Mouse (Mus musculus) midbrain, embryonic 11.5 days (tissue): ENCODE data around the gene Spata1. TPM values are rescaled to one million over a fixed set of nuclear protein-coding genes. Genes with fewer than 3 reads are reported as not detected.
A peak's percentile ranks its signal among the peaks of the same experiment; 100 is the strongest.
"Not testable (repeated sequence)": the region's sequence is repeated elsewhere in the genome, so short reads cannot be mapped to it uniquely, and the experiment has no call there.

ENCODE experiments used
- ATAC-seq: fragments of 200-750 bp; cut with Nextera tagmentation; 2 replicates; pipeline ENCODE4 v1.8.0; 2017; ENCODE audit warnings: moderate TSS enrichment, moderate library complexity; ENCODE audit not compliant: low FRiP score
- DNase-seq: peaks from one replicate; pipeline ENCODE4 v3.0.0; 2015; ENCODE audit warnings: low spot score; ENCODE audit errors: missing footprints
- H3K27ac ChIP-seq: fragments of 300-500 bp; sonication (generic); 2 replicates; pipeline ENCODE4 v1.5.1; 2014; ENCODE audit warnings: low read depth, low read length
- H3K27me3 ChIP-seq: fragments of 300-500 bp; sonication (generic); 2 replicates; pipeline ENCODE4 v1.6.1; 2014; ENCODE audit warnings: mild to moderate bottlenecking, low read length, moderate library complexity, mixed read lengths; ENCODE audit not compliant: control insufficient read depth, insufficient read depth
- H3K36me3 ChIP-seq: fragments of 300-500 bp; sonication (generic); 2 replicates; pipeline ENCODE4 v1.6.1; 2014; ENCODE audit warnings: mild to moderate bottlenecking, low read length, moderate library complexity, mixed read lengths; ENCODE audit not compliant: control insufficient read depth, insufficient read depth
- H3K4me1 ChIP-seq: fragments of 300-500 bp; sonication (generic); 2 replicates; pipeline ENCODE4 v1.6.1; 2014; ENCODE audit warnings: low read length; ENCODE audit not compliant: control insufficient read depth, insufficient read depth
- H3K4me2 ChIP-seq: fragments of 300-500 bp; sonication (generic); 2 replicates; pipeline ENCODE4 v1.6.1; 2014; ENCODE audit warnings: mild to moderate bottlenecking, moderate library complexity
- H3K4me3 ChIP-seq: fragments of 300-500 bp; sonication (generic); 2 replicates; pipeline ENCODE4 v1.5.1; 2014; ENCODE audit warnings: low read depth, low read length
- H3K9ac ChIP-seq: fragments of 300-500 bp; sonication (generic); 2 replicates; pipeline ENCODE4 v1.6.1; 2014; ENCODE audit warnings: low read length
- H3K9me3 ChIP-seq: fragments of 300-500 bp; sonication (generic); 2 replicates; pipeline ENCODE4 v1.6.1; 2016; ENCODE audit warnings: low read length; ENCODE audit not compliant: control insufficient read depth
- WGBS: fragments of 180-500 bp; shearing (Covaris S2); extraction: QIAGEN DNeasy Blood & Tissue Kit; methylation state at CpG from one replicate; pipeline ENCODE4 v1.1.7; 2014; 5-methylcytosine and 5-hydroxymethylcytosine counted together
- polyA plus RNA-seq: library from polyadenylated mRNA; unstranded; fragments of >200 nt; fragmentation: Nextera tagmentation; extraction: Ambion mirVana; gene quantifications from 2 replicates; pipeline ENCODE4 v1.2.1, GENCODE M21; 2014

Gene Spata1
- polyA plus RNA-seq, 1 experiment from 2014 or later = 3.4 TPM

GRCm38 (mm10) chr3:146434686-146435085 lies 64.9 kb downstream of the Spata1 start:
- peaks cover 13% of the 10 kb centered on the region for H3K36me3 ChIP-seq
- WGBS = 91% methylated on average over 8 of the region's 8 CpGs

GRCm38 (mm10) chr3:146433681-146434350 lies 65.7 kb downstream of the Spata1 start:
- no peak for ATAC-seq
- no peaks in the 10 kb centered on the region for H3K27me3 ChIP-seq
- H3K36me3 ChIP-seq = peaks cover 16% of the 10 kb centered on the region

More at GRCm38 (mm10) chr3:146434686-146435085, 64.9 kb downstream of the Spata1 start:
- no peaks in the 10 kb centered on the region for H3K9me3 ChIP-seq
- no peaks in the 10 kb centered on the region for H3K4me1 ChIP-seq
- no peak overlapping the region for H3K27ac ChIP-seq
- no peaks in the 10 kb centered on the region for H3K27me3 ChIP-seq
- no peak for ATAC-seq
- no peak for DNase-seq
- H3K4me3 ChIP-seq = no peak overlapping the region
- H3K4me2 ChIP-seq = no peak overlapping the region
- no peak overlapping the region for H3K9ac ChIP-seq

GRCm38 (mm10) chr3:146433063-146433462 lies 66.5 kb downstream of the Spata1 start:
- H3K4me1 ChIP-seq, ATAC-seq, H3K9ac ChIP-seq, H3K27me3 ChIP-seq, DNase-seq, H3K4me3 ChIP-seq, H3K4me2 ChIP-seq, H3K9me3 ChIP-seq, H3K27ac ChIP-seq: not testable (repeated sequence)
- H3K36me3 ChIP-seq = peaks cover 16% of the 10 kb centered on the region
- 93% methylated on average over 10 of the region's 11 CpGs for WGBS

More at GRCm38 (mm10) chr3:146433681-146434350, 65.7 kb downstream of the Spata1 start:
- Histone ChIP-seq H3K9me3 (no peaks in the 10 kb centered on the region), H3K27ac (no peak overlapping the region), H3K4me2 (no peak overlapping the region), H3K4me1 (no peaks in the 10 kb centered on the region), H3K9ac (no peak overlapping the region), H3K4me3 (no peak overlapping the region)
- DNase-seq = no peak
- 92% methylated on average over 14 of the region's 14 CpGs for WGBS

DNA sequence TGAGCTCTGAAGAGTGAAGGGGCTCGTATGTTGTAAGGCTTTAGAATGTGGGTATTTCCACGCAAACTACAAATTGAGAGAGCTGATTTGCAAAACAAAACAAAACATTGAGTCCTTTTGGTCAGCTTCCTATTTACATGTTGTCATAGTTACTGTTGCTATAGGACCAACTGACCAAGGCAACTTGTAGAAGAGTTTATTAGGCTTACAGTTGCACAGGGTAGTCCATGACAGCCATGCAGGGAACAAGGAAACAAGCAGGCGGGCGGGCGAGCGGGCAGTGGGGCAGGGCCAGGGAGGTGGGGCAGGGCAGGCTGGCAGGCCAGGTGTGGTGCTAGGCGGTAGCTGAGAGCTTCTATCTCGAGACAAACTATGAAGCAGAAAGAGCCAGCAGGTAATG lies 73.1 kb downstream of the Spata1 start:
- peaks cover 17% of the 10 kb centered on the region for H3K36me3 ChIP-seq
- DNase-seq = no peak
- H3K9me3 ChIP-seq = no peaks in the 10 kb centered on the region
- no peak overlapping the region for H3K4me2 ChIP-seq
- H3K27ac ChIP-seq = no peak overlapping the region
- no peaks in the 10 kb centered on the region for H3K4me1 ChIP-seq
- 85% methylated on average over 8 of the region's 8 CpGs for WGBS
- H3K9ac ChIP-seq = no peak overlapping the region
- ATAC-seq = peak; percentile 54; the same call in 1 of the 2 replicates
- H3K27me3 ChIP-seq = no peaks in the 10 kb centered on the region
- no peak overlapping the region for H3K4me3 ChIP-seq

DNA sequence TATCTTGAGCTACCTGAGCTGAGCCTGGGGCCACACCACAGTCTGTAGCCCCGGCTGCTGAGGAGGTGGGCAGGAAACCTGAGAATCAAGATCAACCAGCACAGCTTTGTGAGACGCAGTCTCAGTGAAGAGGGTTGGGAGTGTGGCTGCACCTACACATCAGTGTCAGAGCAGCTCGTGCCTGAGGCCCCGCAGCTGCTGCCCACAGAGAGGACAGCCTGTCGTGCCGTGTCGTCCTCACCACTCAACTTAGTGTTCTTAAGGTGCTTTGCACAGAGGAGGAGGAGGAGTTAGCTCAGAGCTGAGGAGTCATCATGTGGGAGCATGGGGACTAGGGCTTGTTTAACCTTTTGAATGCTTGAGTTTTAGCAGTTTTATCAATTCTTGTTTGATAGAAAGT lies 73.7 kb downstream of the Spata1 start:
- Histone ChIP-seq H3K27me3 (no peaks in the 10 kb centered on the region), H3K27ac (no peak overlapping the region), H3K9ac (no peak overlapping the region), H3K4me2 (no peak overlapping the region), H3K36me3 (peaks cover 11% of the 10 kb centered on the region), H3K9me3 (no peaks in the 10 kb centered on the region), H3K4me3 (no peak overlapping the region), H3K4me1 (no peaks in the 10 kb centered on the region)
- DNase-seq = no peak
- 0 out of 2 replicates have a peak, but pooled peaks have one; percentile 31 for ATAC-seq
- WGBS = 88% methylated on average over 7 of the region's 7 CpGs

DNA sequence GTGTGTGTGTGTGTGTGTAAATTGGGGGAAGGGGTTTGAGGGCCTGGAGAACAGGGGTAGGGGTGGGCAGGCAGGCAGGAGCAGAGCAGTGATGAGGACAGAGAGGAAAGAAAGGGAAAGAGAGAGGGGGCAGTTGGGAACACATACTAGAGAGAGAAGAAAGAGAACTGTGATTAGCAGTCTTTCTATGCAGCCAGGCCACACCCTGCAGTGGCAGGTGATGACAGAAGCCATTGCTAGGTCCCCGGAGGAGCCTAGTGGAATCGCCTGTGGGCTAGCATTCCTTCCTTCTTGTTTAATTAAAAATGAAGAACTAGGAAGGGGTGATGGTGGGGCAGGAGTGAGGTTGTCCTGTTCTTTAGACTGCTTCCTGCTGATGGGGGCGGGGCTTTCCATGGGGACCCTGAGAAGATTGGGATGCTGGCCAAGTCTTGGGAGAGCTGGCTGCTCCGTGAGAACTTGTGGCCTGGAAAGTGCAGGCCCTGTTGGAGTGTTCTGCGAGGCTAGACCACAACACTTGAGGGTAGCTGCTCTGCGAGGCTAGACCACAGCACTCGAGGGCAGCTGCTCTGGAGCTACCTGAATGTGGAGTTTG lies 75.2 kb downstream of the Spata1 start:
- WGBS = 82% methylated on average over 7 of the region's 7 CpGs
- Histone ChIP-seq H3K36me3 (peaks cover 14% of the 10 kb centered on the region), H3K4me3 (no peak overlapping the region), H3K4me1 (no peaks in the 10 kb centered on the region), H3K27ac (no peak overlapping the region), H3K4me2 (no peak overlapping the region), H3K27me3 (no peaks in the 10 kb centered on the region), H3K9ac (no peak overlapping the region), H3K9me3 (no peaks in the 10 kb centered on the region)
- ATAC-seq (peak; percentile 15), DNase-seq (peak; percentile 86)

DNA sequence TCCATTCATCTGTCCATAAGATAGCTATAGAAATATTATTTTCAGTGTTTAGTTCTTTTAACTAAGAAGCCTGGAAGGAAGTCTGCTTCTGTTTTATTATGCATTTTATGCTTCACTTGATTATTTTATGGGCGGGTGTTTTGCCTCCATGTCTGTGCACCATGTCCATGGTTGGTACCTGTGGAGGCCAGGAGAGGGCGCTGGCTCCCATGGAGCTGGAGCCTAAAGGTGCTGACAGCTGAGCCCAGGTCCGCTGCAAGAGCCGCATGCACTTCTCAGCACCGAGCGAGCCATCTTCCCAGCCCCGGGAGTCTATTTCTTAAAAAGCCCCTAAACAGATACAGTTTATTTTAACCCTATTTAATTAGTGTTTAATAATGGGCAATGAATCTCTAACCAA lies 75.8 kb downstream of the Spata1 start:
- Histone ChIP-seq H3K4me1 (no peaks in the 10 kb centered on the region), H3K9me3 (no peaks in the 10 kb centered on the region), H3K4me2 (no peak overlapping the region), H3K9ac (no peak overlapping the region), H3K27ac (no peak overlapping the region), H3K36me3 (peaks cover 13% of the 10 kb centered on the region), H3K4me3 (no peak overlapping the region), H3K27me3 (no peaks in the 10 kb centered on the region)
- DNase-seq (no peak), ATAC-seq (no peak)
- WGBS = 82% methylated on average over 7 of the region's 7 CpGs

- Histone ChIP-seq H3K4me2 (no peak overlapping the region), H3K4me3 (no peak overlapping the region), H3K36me3 (peaks cover 10% of the 10 kb centered on the region; the same call in 1 of the 2 replicates), H3K27me3 (no peaks in the 10 kb centered on the region), H3K9ac (no peak overlapping the region), H3K27ac (no peak overlapping the region), H3K4me1 (no peaks in the 10 kb centered on the region), H3K9me3 (no peaks in the 10 kb centered on the region)
- WGBS = 65% methylated on average over 8 of the region's 8 CpGs
- DNase-seq (no peak), ATAC-seq (no peak)
Measured at GRCm38 (mm10) chr3:146421787-146422186, 77.8 kb downstream of the Spata1 start.

DNA sequence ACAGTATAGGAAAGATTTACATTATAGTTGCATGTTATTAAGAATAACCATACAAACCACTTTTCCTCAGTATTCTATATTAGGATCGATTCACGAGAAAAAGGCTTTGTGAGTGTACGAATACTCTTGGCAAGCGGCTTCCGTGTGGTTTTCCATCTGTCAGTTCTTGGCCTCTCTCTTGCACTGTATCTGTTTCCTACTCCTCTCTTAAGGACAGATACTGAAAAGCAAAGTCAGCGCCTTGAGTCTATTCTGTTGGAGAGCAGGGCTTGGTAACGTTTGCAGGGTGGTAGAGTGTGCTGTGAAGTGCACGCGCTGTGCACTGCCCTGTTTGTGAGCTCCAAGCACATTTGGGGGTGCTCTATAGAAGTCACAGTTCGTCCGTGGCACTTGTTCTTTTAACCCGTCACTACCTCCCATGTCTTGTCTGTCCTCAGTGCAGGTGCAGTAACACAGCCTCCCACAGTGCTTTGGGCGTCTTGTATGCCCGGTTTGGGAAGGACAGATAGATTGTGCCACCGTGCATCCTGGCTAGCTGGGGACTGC lies 79.5 kb downstream of the Spata1 start:
- Histone ChIP-seq H3K4me2 (no peak overlapping the region), H3K4me1 (no peaks in the 10 kb centered on the region), H3K27me3 (no peaks in the 10 kb centered on the region), H3K4me3 (no peak overlapping the region), H3K9ac (no peak overlapping the region), H3K36me3 (peaks cover 10% of the 10 kb centered on the region; the same call in 1 of the 2 replicates), H3K27ac (no peak overlapping the region), H3K9me3 (no peaks in the 10 kb centered on the region)
- no peak for DNase-seq
- no peak for ATAC-seq
- 94% methylated on average over 15 of the region's 15 CpGs for WGBS
